24 mouse cellular contexts compared by ENCODE assay signal in genomic region chr1:60170251-60170650, GRCm38 (mm10). TPM values are rescaled to one million over a fixed set of nuclear protein-coding genes. Genes with fewer than 3 reads are reported as not detected.
DNase-seq lines count a peak whose midpoint lies in the region; ATAC-seq and TF ChIP-seq lines count a peak whose summit lies in the region.
"Had no signal": no experiment of that assay in that cellular context is flagged by ENCODE, and none has a peak within 500 bp of the region (broad histone marks: within the 10 kb centered on the region; RNA-seq: fewer than 3 reads in every experiment).

No protein-coding gene starts in this region.

- WGBS in heart, adult 2 months: 58% methylated on average over 2 of the region's 2 CpGs
- WGBS in kidney, adult 2 months: 35% methylated on average over 2 of the region's 2 CpGs
- 67% methylated on average over 2 of the region's 2 CpGs for WGBS in liver, postnatal 0 days (ENCODE audit: insufficient replicate concordance)

- no peak for DNase-seq in heart, adult 2 months
- no peak for DNase-seq in heart, adult 18-20 months
- peak; percentile 50 for DNase-seq in kidney, adult 2 months
- no peak for DNase-seq in kidney, adult 18-20 months
- no peak for DNase-seq in liver, postnatal 0 days
- DNase-seq in liver: no peak
- DNase-seq: adrenal gland, adult 2 months; adrenal gland, postnatal 14 days; B cell, adult 2 months; cerebellum, adult 11-12 months; cerebellum, adult 8-10 months; cerebellum, postnatal 10 days; cerebellum, postnatal 36 days; embryo, embryonic 11 days; gastrocnemius, postnatal 10 days had no signal

- H3K4me2 ChIP-seq in liver, postnatal 0 days (ENCODE audit: low read depth, low read length): no peak overlapping the region
- H3K4me2 ChIP-seq: embryonic facial prominence, embryonic 13.5 days; forebrain, embryonic 12.5 days; forebrain, embryonic 15.5 days; heart, embryonic 11.5 days; hindbrain, embryonic 12.5 days; hindbrain, embryonic 15.5 days had no signal

- intact Hi-C loops in heart, adult 2 months (cut with DNase I): no loop called here

- no peak for TF ChIP-seq EP300 in heart, adult 2 months (IDR thresholded peaks at IDR 0.05; ENCODE audit: insufficient read depth, low read depth, low read length)
- no peak for TF ChIP-seq EP300 in liver, postnatal 0 days (IDR thresholded peaks at IDR 0.05; ENCODE audit: low read depth)

- no peaks in the 10 kb centered on the region for H3K79me2 ChIP-seq in heart, adult 2 months (replicated peaks; ENCODE audit: control insufficient read depth, insufficient read depth, low read length)

- H3K27me3 ChIP-seq in heart, adult 2 months (ENCODE audit: control insufficient read depth, insufficient read depth, low read length): no peaks in the 10 kb centered on the region
- no peaks in the 10 kb centered on the region for H3K27me3 ChIP-seq in kidney, adult 2 months (replicated peaks; ENCODE audit: control insufficient read depth, insufficient read depth, low read length)
- no peaks in the 10 kb centered on the region for H3K27me3 ChIP-seq in liver, postnatal 0 days (ENCODE audit: insufficient read depth, low read length)
- H3K27me3 ChIP-seq: embryonic facial prominence, embryonic 13.5 days; forebrain, embryonic 12.5 days; forebrain, embryonic 15.5 days; hindbrain, embryonic 12.5 days; hindbrain, embryonic 15.5 days had no signal

- TF ChIP-seq POLR2A in heart, adult 2 months (IDR thresholded peaks at IDR 0.05; ENCODE audit: insufficient read depth, low read depth, low read length): no peak
- TF ChIP-seq POLR2A in kidney, adult 2 months (IDR thresholded peaks at IDR 0.05; ENCODE audit: low read depth, low read length): no peak

- no peak overlapping the region for H3K9ac ChIP-seq in heart, adult 2 months (ENCODE audit: low read depth, low read length)
- H3K9ac ChIP-seq in liver, postnatal 0 days (replicated peaks): no peak overlapping the region
- H3K9ac ChIP-seq: embryonic facial prominence, embryonic 13.5 days; forebrain, embryonic 12.5 days; forebrain, embryonic 15.5 days; hindbrain, embryonic 12.5 days; hindbrain, embryonic 15.5 days had no signal

- H3K27ac ChIP-seq in heart, adult 2 months: peak overlapping the region; percentile 53
- H3K27ac ChIP-seq in kidney, adult 2 months (ENCODE audit: insufficient read depth, low read depth, low read length): peak overlapping the region; percentile 17; the same call in 1 of the 2 replicates
- H3K27ac ChIP-seq in liver, postnatal 0 days (ENCODE audit: low read depth): no peak overlapping the region
- H3K27ac ChIP-seq: embryonic facial prominence, embryonic 10.5 days; embryonic facial prominence, embryonic 13.5 days; forebrain, embryonic 12.5 days; forebrain, embryonic 15.5 days; hindbrain, embryonic 12.5 days; hindbrain, embryonic 15.5 days had no signal

- TF ChIP-seq CTCF in heart, adult 2 months (IDR thresholded peaks at IDR 0.05): no peak
- no peak for TF ChIP-seq CTCF in kidney, adult 2 months (conservative IDR thresholded peaks at IDR 0.05; ENCODE audit: insufficient read depth, insufficient read length, low read depth, low read length)
- no peak for TF ChIP-seq CTCF in liver, postnatal 0 days (IDR thresholded peaks at IDR 0.05; ENCODE audit: low read depth)

- peaks cover 3% of the 10 kb centered on the region for H3K4me1 ChIP-seq in heart, adult 2 months (ENCODE audit: control insufficient read depth, insufficient read depth, low read length)
- peaks cover 5% of the 10 kb centered on the region; the same call in 1 of the 2 replicates for H3K4me1 ChIP-seq in kidney, adult 2 months (ENCODE audit: control insufficient read depth, insufficient read depth, low read length)
- no peaks in the 10 kb centered on the region for H3K4me1 ChIP-seq in liver, postnatal 0 days (ENCODE audit: insufficient read depth)
- H3K4me1 ChIP-seq: embryonic facial prominence, embryonic 10.5 days; embryonic facial prominence, embryonic 13.5 days; forebrain, embryonic 12.5 days; forebrain, embryonic 15.5 days; hindbrain, embryonic 12.5 days; hindbrain, embryonic 15.5 days had no signal

- peaks cover 12% of the 10 kb centered on the region for H3K36me3 ChIP-seq in heart, adult 2 months (ENCODE audit: control insufficient read depth, insufficient read depth, low read length)
- H3K36me3 ChIP-seq in kidney, adult 2 months (ENCODE audit: control insufficient read depth, insufficient read depth, low read length): no peaks in the 10 kb centered on the region
- H3K36me3 ChIP-seq in liver, postnatal 0 days (replicated peaks; ENCODE audit: insufficient read depth, low read length): no peaks in the 10 kb centered on the region
- H3K36me3 ChIP-seq: embryonic facial prominence, embryonic 10.5 days; embryonic facial prominence, embryonic 13.5 days; forebrain, embryonic 12.5 days; forebrain, embryonic 15.5 days; hindbrain, embryonic 12.5 days; hindbrain, embryonic 15.5 days had no signal

- peak; percentile 72 for ATAC-seq in liver, postnatal 0 days
- ATAC-seq: forebrain, embryonic 15.5 days; intestine, postnatal 0 days had no signal

- H3K4me3 ChIP-seq in heart, adult 2 months: no peak overlapping the region
- H3K4me3 ChIP-seq in kidney, adult 2 months (ENCODE audit: insufficient read depth, low read depth, low read length): no peak overlapping the region
- H3K4me3 ChIP-seq in liver, postnatal 0 days (ENCODE audit: low read depth, low read length): no peak overlapping the region
- H3K4me3 ChIP-seq: embryonic facial prominence, embryonic 10.5 days; embryonic facial prominence, embryonic 13.5 days; erythroblast, embryonic 14.5 days; forebrain, embryonic 12.5 days; forebrain, embryonic 15.5 days; hindbrain, embryonic 12.5 days; hindbrain, embryonic 15.5 days had no signal

- H3K9me3 ChIP-seq in liver, postnatal 0 days (ENCODE audit: low read length): no peaks in the 10 kb centered on the region
- H3K9me3 ChIP-seq: embryonic facial prominence, embryonic 10.5 days; embryonic facial prominence, embryonic 13.5 days; forebrain, embryonic 12.5 days; forebrain, embryonic 15.5 days; hindbrain, embryonic 12.5 days; hindbrain, embryonic 15.5 days had no signal

RNA-seq across cellular contexts. Expression of gene Nbeal1, which starts 10.1 kb away (rescaled TPM):
- 10 to 100 TPM; 42.8 to 49.1 TPM for total RNA-seq in heart, adult 2 months (2021)
- 3.8 and 11.1 TPM in 2 replicates for polyA plus RNA-seq in heart, adult 2 months (2012; rRNA removed)
- 10 to 100 TPM; 48.4 to 49.9 TPM for total RNA-seq in heart, adult 18-20 months (2021)
- 3.0 and 3.6 TPM in 2 replicates for polyA plus RNA-seq in kidney, adult 2 months (2012; rRNA removed)
- polyA plus RNA-seq in liver, postnatal 0 days (2015; fragmentation: Nextera tagmentation; extraction: Ambion mirVana): 2.1 and 2.6 TPM in 2 replicates
